Mouse (Mus musculus): ENCODE measurements around the gene Tex13c3.
"Not testable (repeated sequence)": the region's sequence is repeated elsewhere in the genome, so short reads cannot be mapped to it uniquely, and the experiment has no call there.

The Tex13c3 gene

DNA sequence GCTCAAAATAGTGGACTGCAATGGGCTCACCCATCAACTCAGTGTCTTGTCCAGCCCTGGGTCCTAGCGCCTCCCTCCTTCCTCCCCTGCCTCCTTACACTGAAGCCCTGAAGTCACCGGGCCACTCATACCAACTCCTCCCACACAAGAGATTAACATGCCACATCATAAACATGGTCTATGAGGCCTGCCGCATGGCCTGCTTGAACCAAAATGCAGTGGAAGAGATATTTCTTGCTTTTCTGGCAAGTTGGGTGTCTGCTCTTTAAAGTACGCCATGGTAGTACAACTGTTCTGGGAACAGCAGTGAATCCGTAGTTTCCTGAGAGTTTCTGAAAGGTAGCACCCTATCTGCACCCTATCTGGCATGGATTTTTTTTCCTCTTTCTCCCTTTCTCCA is at the start of gene Tex13c3:
Tex13c3 (minus strand) TSS at position 101 of the 400 bp plus-strand sequence.
- not testable (repeated sequence) for DNase-seq (ENCODE audit: low spot score)

DNA sequence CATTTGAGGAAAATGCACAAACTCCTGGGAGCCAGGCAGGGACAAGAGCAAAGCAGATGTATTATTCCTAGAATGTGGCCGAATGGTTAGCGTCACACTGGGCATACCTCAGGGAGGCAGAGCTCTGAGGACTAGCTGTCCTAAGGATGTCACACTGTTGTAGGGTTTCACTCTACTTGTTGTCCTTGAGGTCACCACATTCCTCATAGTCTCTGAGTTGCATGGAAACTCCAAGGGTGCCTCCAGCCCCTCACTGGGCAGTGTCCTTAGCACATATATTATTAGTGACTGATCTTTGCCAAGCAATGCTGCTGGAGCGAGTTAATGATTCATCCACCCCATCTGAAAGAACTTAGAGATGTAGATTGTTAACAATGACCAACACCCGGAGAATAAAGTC is 8.6 kb upstream of the Tex13c3 start:
- no peak for DNase-seq (ENCODE audit: low spot score)

Data from ovary, postnatal 36 days (tissue).